Mouse (Mus musculus): ENCODE measurements around the gene Enho. TPM values are rescaled to one million over a fixed set of nuclear protein-coding genes. Genes with fewer than 3 reads are reported as not detected.

Gene Enho
- polyA plus RNA-seq, 1 experiment from 2014 or later = 50.6 TPM

DNA sequence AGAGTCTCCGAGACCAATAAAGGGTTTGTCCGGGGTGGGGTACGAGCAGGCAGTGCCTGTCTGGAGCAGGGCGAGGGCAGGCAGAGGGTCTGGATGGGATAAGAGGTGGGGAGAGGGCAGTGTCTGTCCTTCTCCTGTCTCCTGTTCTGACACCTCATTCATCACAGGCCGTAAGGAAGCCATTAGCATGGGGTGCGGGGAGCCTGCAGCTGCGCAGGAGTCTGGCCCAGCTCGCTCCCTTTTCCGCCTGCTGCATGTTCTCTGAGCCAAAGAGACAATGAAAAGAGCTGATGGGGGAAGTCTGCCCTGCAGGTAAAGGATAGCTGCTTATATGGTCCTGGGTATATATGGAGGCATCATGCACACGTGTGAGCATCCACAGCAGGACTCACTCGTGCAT, 22.6 kb upstream of the Enho start:
- Histone ChIP-seq H3K9ac (no peak overlapping the region), H3K4me1 (peaks cover 78% of the 10 kb centered on the region), H3K4me2 (no peak overlapping the region), H3K27me3 (no peaks in the 10 kb centered on the region), H3K9me3 (replicated peaks) (no peaks in the 10 kb centered on the region), H3K36me3 (ENCODE audit: poor library complexity, severe bottlenecking) (peaks cover 79% of the 10 kb centered on the region), H3K27ac (no peak overlapping the region; the same call in 1 of the 2 replicates), H3K4me3 (no peak overlapping the region)
- ATAC-seq = no peak
- 87% methylated on average over 11 of the region's 11 CpGs for WGBS

DNA sequence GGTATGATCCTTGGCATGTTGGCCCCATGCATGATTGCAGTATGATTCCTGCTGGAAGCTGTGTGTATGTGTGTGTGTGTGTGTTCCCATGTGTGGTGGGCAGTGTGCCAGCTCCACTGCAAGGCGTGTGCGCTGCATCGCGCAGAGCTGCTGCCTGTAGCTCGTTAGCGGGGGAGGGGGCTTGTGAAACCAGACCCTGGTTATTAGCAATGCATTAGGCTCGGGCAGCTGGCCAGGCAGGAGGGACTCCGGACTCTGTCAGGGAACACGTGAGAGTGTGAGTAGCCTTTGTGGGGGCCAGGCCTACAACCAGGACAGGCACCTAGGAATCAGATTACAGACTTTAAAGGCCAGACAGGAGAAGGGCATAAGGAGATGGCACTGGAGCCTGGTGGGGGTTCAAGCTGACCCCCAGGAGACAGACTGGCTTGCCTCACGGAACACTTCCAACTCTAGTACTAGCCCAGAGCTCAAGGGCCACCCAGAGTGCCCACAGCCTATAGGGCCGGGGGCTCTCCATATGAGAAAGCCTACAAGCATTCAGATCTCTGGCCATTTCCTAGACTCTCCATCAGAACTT, 20.8 kb upstream of the Enho start:
- Histone ChIP-seq H3K4me1 (peaks cover 78% of the 10 kb centered on the region), H3K9me3 (replicated peaks) (no peaks in the 10 kb centered on the region), H3K4me3 (no peak overlapping the region), H3K4me2 (no peak overlapping the region), H3K36me3 (ENCODE audit: poor library complexity, severe bottlenecking) (peaks cover 81% of the 10 kb centered on the region), H3K9ac (no peak overlapping the region), H3K27ac (no peak overlapping the region), H3K27me3 (no peaks in the 10 kb centered on the region)
- 10% methylated on average over 11 of the region's 11 CpGs for WGBS
- peak; percentile 47; the same call in 1 of the 2 replicates for ATAC-seq

DNA sequence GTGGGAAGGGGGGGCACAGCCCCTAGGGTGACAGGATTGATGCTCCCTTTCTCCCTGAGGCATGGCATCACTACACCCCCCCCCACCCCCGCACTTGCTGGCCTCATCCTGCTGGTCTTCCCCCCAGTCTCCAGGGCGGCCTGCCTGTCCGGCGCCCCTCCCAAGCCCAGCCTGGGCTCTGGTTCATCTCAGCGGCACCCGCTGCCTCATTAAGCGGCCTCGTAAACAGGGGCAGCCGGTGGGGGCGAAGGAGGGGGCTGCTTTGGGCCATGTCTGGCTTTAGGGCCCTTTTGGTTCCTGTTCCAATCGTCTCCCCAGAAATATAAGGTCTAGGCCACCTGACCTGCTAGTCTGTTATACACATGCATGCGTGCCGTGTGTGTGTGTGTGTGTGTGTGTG, 19.4 kb upstream of the Enho start:
- Histone ChIP-seq H3K9me3 (replicated peaks) (no peaks in the 10 kb centered on the region), H3K27me3 (no peaks in the 10 kb centered on the region), H3K27ac (no peak overlapping the region), H3K9ac (0 out of 2 replicates have a peak overlapping the region, but pooled peaks have one; percentile 36), H3K36me3 (ENCODE audit: poor library complexity, severe bottlenecking) (peaks cover 74% of the 10 kb centered on the region), H3K4me1 (peaks cover 65% of the 10 kb centered on the region), H3K4me3 (no peak overlapping the region), H3K4me2 (no peak overlapping the region)
- WGBS = 55% methylated on average over 12 of the region's 13 CpGs
- ATAC-seq = no peak

DNA sequence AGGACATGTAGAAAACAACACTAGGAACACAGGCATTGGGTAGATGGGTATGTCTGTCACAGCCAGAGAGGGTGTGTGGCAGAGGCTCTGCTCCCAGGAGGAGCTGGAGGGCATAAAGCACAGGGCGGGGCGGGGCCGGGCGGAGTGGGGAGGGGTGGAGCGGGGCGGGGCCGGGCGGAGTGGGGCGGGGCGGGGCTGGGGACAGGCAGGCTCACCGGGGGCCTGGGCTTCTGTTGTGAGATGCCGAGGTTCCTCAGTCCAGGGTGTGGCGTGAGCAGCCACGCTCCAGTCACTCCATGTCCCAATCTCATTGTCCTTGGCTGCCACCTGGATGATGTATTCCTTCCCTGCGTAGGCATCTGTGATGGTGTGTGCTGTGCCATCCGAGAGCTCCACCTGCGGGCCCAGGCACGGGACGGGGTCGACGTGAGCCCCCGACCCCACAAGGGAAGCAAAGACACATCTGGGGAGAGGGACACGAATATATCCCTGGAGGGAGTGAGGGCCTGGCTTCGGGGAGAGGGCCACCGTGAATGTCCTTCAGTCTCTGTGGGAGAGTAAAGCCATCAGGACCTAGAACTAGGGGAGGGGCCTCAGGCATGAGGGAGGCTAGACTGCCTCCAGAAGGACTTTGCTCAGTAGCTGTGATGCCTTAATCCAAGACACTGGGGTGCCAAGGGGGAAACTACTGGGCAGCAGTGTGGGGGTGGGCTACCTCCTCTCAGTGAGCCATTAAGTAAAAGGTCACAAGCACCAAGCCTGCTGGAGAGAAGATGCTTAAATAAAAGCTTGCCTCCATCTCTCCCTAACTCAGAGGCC, 18.7 kb upstream of the Enho start:
- 20% methylated on average over 24 of the region's 25 CpGs for WGBS
- H3K4me3 ChIP-seq = no peak overlapping the region
- H3K9me3 ChIP-seq (replicated peaks) = no peaks in the 10 kb centered on the region
- no peaks in the 10 kb centered on the region for H3K27me3 ChIP-seq
- peak overlapping the region; percentile 12; the same call in 1 of the 2 replicates for H3K9ac ChIP-seq
- no peak overlapping the region for H3K27ac ChIP-seq
- no peak for ATAC-seq
- no peak overlapping the region for H3K4me2 ChIP-seq
- H3K36me3 ChIP-seq (ENCODE audit: poor library complexity, severe bottlenecking) = peaks cover 66% of the 10 kb centered on the region
- peaks cover 63% of the 10 kb centered on the region for H3K4me1 ChIP-seq

DNA sequence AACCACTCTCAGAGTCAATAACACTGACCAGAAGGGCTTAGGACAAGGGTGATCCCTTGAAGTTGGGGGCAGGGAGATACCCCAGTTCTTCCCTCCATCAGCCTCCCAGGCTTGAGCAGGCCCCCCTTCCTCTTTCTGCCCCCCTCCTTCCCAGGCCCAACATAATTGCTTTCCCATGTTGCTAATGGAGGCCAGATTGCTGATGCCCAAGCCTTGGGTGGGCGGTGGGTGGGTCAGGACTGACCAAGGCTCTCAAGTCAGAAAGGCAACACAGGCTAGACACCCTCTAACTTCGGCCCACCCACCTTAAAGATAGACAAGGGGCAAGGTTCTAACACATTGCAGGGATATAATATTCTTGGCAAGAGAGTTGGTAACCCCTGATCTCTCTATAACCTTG, 15.4 kb upstream of the Enho start:
- peaks cover 31% of the 10 kb centered on the region for H3K4me1 ChIP-seq
- no peaks in the 10 kb centered on the region for H3K9me3 ChIP-seq (replicated peaks)
- peaks cover 43% of the 10 kb centered on the region for H3K36me3 ChIP-seq (ENCODE audit: poor library complexity, severe bottlenecking)
- no peak overlapping the region for H3K27ac ChIP-seq
- no peak overlapping the region for H3K9ac ChIP-seq
- no peak for ATAC-seq
- H3K4me2 ChIP-seq = no peak overlapping the region
- H3K27me3 ChIP-seq = no peaks in the 10 kb centered on the region
- WGBS = 75% methylated on average over 2 of the region's 2 CpGs
- no peak overlapping the region for H3K4me3 ChIP-seq

DNA sequence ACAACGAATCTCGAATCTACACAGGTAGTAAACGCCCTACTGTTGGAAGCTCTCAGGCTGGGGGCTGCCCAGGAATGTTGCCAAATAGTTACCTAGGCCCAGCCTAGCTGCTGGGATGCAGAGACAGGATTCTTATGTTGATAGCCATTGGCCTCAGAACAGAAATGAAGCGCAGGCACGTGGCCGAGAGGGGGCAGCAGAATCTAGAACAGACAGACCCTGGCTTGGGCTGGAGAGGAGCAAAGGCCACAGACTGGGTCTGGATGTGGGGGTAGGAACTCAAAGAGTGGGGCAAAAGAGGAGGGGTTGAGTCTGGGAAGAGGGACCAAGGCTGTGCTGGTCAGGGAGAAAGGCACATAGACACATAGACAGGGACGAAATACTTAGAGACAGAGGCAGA, 14.1 kb upstream of the Enho start:
- H3K4me3 ChIP-seq = no peak overlapping the region
- 0 out of 2 replicates have a peak overlapping the region, but pooled peaks have one; percentile 35 for H3K27ac ChIP-seq
- ATAC-seq = peak; percentile 43
- WGBS = 12% methylated on average over 7 of the region's 7 CpGs
- no peaks in the 10 kb centered on the region for H3K27me3 ChIP-seq
- H3K4me1 ChIP-seq = peaks cover 17% of the 10 kb centered on the region
- no peak overlapping the region for H3K9ac ChIP-seq
- H3K36me3 ChIP-seq (ENCODE audit: poor library complexity, severe bottlenecking) = peaks cover 35% of the 10 kb centered on the region
- H3K4me2 ChIP-seq = no peak overlapping the region
- no peaks in the 10 kb centered on the region for H3K9me3 ChIP-seq (replicated peaks)

DNA sequence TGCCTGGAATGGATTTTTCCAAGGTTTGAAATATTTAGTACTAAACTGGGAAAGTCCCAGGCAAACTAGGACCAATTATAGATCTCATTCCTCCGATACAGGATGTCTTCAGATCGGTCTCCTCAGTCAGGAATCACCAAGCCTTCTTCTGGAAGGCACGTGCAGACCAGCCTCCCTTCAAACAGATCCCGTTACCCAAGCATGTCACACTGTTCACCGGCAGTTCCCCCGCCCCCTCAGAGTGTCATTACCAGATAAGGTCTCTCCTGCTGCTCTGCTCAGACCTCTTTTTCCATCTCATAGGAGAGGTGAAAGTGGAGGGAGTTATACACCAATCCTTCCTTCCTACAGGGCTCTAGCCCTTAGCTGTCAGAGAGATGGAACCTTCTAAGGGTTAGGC, 13.6 kb upstream of the Enho start:
- H3K9ac ChIP-seq = no peak overlapping the region
- no peak overlapping the region for H3K4me2 ChIP-seq
- H3K36me3 ChIP-seq (ENCODE audit: poor library complexity, severe bottlenecking) = peaks cover 30% of the 10 kb centered on the region
- H3K4me1 ChIP-seq = peaks cover 13% of the 10 kb centered on the region
- ATAC-seq = no peak
- no peaks in the 10 kb centered on the region for H3K27me3 ChIP-seq
- no peak overlapping the region for H3K4me3 ChIP-seq
- 63% methylated on average over 6 of the region's 6 CpGs for WGBS
- H3K27ac ChIP-seq = no peak overlapping the region
- H3K9me3 ChIP-seq (replicated peaks) = no peaks in the 10 kb centered on the region

DNA sequence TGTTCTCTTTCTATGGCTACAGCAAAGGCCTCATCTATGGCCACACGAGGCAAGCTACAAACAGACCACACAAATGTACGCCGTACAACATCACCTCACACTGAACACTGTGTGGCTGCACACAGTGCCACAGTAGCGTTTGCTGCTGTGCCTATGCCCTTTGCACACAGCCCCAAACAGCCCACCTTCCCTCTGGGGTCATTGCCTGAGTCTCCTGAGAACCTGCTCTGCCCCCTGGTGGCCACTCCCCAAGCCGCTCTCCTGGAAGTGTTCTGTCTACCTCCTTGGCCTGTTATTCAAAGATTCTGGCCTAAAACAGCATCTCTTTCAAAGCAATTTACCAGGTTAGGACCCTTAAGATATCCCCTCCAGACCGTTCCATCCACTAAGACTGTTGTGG, 13.2 kb upstream of the Enho start:
- H3K27me3 ChIP-seq = no peaks in the 10 kb centered on the region
- no peak overlapping the region for H3K4me2 ChIP-seq
- peak; percentile 75 for ATAC-seq
- no peak overlapping the region for H3K4me3 ChIP-seq
- H3K9me3 ChIP-seq (replicated peaks) = no peaks in the 10 kb centered on the region
- no peak overlapping the region for H3K9ac ChIP-seq
- peaks cover 26% of the 10 kb centered on the region for H3K36me3 ChIP-seq (ENCODE audit: poor library complexity, severe bottlenecking)
- no peak overlapping the region for H3K27ac ChIP-seq
- whole genome bisulfite sequencing = 31% methylated on average over 6 of the region's 6 CpGs
- peaks cover 11% of the 10 kb centered on the region for H3K4me1 ChIP-seq

DNA sequence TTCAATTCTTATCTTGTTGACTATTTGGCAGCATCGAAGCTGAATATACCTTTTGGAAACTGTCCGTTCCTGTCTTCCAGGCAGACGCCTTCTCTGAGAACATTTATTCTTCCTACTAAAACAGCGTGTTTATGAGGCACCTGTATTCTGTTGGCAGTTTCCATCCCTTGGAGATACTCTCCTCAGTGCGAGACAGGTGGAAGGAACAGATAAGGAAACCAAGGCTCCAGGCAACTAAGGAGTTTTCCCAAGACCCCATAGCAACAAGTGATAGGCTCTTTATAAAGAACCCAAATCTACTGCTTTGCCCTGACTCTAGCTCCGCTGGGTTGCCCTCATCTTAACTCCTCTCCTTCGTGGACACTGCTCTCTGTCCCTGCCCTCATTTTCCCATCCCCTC, 8.5 kb upstream of the Enho start:
- Histone ChIP-seq H3K27ac (no peak overlapping the region), H3K27me3 (no peaks in the 10 kb centered on the region), H3K9me3 (replicated peaks) (no peaks in the 10 kb centered on the region), H3K4me3 (no peak overlapping the region), H3K4me2 (no peak overlapping the region), H3K36me3 (ENCODE audit: poor library complexity, severe bottlenecking) (no peaks in the 10 kb centered on the region), H3K4me1 (peaks cover 6% of the 10 kb centered on the region), H3K9ac (no peak overlapping the region)
- WGBS = 63% methylated on average over 7 of the region's 7 CpGs
- ATAC-seq = no peak

DNA sequence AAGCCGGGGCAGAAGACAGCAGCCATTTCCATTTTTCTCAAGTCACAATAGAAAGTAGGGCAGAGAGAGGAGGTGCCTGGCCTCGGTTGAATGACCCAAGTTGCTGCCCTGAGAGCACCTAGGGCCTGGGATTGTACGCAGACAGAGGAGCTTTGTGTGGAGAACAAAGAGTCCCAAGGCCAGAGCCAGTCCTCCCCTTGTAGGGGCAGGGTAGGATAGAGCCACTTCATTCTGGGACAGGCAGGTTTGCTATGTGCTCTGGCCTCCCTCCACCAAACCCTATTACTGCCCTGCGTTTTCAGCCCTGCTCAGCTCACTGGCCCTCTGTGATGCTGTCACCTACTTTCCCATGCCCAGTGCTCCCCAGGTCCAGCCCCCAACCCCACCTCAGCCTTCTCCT, 8.0 kb upstream of the Enho start:
- Histone ChIP-seq H3K4me2 (no peak overlapping the region), H3K4me1 (peaks cover 6% of the 10 kb centered on the region), H3K9ac (peak overlapping the region; percentile 19; the same call in 1 of the 2 replicates), H3K9me3 (replicated peaks) (no peaks in the 10 kb centered on the region), H3K27ac (no peak overlapping the region), H3K36me3 (ENCODE audit: poor library complexity, severe bottlenecking) (no peaks in the 10 kb centered on the region), H3K4me3 (no peak overlapping the region), H3K27me3 (no peaks in the 10 kb centered on the region)
- WGBS = 5% methylated on average over 4 of the region's 4 CpGs
- no peak for ATAC-seq

DNA sequence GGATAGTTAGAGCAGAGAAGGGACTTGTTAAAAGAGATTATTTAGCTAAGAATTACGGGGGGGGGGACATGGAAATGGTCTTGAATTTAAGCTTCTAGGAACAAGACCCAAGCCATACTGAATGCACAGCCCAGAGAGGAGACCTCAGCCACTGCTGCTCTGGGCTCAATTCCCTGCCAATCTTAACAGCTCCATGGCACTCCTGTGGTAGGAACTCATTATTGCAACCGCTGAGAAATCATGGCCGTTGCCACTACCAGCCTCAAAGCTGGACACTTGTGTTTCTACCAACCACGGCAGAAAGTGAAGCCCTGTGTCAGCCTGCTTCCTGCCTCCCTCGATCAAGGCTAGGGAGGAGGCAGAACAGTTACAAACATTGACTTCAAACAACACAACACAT, 5.4 kb upstream of the Enho start:
- Histone ChIP-seq H3K36me3 (ENCODE audit: poor library complexity, severe bottlenecking) (no peaks in the 10 kb centered on the region), H3K4me3 (no peak overlapping the region), H3K4me1 (peaks cover 10% of the 10 kb centered on the region), H3K4me2 (no peak overlapping the region), H3K27ac (no peak overlapping the region), H3K27me3 (no peaks in the 10 kb centered on the region), H3K9me3 (replicated peaks) (no peaks in the 10 kb centered on the region), H3K9ac (no peak overlapping the region)
- 0 out of 2 replicates have a peak, but pooled peaks have one; percentile 31 for ATAC-seq
- WGBS = 32% methylated on average over 5 of the region's 5 CpGs

DNA sequence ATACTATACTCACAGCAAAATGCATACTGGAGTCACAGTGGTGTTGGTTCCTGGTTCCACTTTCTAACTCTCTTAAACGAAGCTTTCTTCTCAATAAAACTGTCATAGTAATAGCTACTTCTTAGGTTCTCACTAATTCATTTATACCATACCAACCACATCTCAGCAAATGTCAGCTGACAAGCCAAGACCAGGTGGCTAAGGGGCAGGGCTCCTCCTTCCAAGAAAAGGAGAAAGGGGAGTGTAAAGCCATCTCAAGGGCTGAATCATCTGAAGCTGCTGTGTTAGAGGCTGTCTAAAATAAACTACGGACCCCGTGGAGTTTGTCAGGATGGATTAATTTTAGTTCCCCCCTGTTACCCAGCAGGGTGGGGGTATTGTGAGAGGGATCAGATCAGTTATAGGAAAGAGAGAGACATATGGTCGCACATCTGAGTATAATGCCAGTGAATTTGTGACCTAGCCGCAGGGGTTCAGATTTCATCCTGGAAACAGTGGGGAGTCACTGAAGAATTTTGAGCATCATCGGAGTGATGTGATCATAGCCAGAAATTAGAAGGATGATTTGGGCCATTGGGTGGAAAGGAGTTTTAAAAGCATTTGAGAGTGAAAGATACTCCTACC, 1.2 kb upstream of the Enho start:
- Histone ChIP-seq H3K4me2 (no peak overlapping the region), H3K9ac (no peak overlapping the region), H3K27me3 (0 out of 2 replicates have a peak, but pooled peaks cover 5% of the 10 kb centered on the region), H3K4me3 (no peak overlapping the region), H3K4me1 (peaks cover 35% of the 10 kb centered on the region), H3K9me3 (replicated peaks) (no peaks in the 10 kb centered on the region), H3K27ac (no peak overlapping the region), H3K36me3 (ENCODE audit: poor library complexity, severe bottlenecking) (peaks cover 16% of the 10 kb centered on the region; the same call in 1 of the 2 replicates)
- WGBS = 78% methylated on average over 6 of the region's 6 CpGs
- no peak for ATAC-seq
